Mouse (Mus musculus): ENCODE measurements at regions not wholly inside any gene's neighbourhood (a gene's known extent, or its start where the extent isn't known, plus 50 kb on each side); places are given as distances from the start of the nearest gene placed in this dataset.

GRCm38 (mm10) chr1:144309901-144310300 is 60.9 kb upstream of the Rgs1 start:
- TF ChIP-seq SMC3 (IDR thresholded peaks at IDR 0.05; ENCODE audit: low read depth, low read length), result no peak
- TF ChIP-seq CTCF (IDR thresholded peaks at IDR 0.05 in 2 of 3, conservative IDR thresholded peaks at IDR 0.05 in 1 of 3; ENCODE audit: control insufficient read depth in 1 of 3, insufficient read depth in 1 of 3, low read depth in 2 of 3, low read length in 3 of 3, poor library complexity in 1 of 3, severe bottlenecking in 1 of 3), result no peak
- no peak for TF ChIP-seq POLR2AphosphoS5 (IDR thresholded peaks at IDR 0.05; ENCODE audit: borderline replicate concordance, low read depth, low read length)
- TF ChIP-seq CHD1 (IDR thresholded peaks at IDR 0.05; ENCODE audit: low read depth, low read length), result no peak
- no peak for TF ChIP-seq POLR2A (IDR thresholded peaks at IDR 0.05; ENCODE audit: control insufficient read depth in 1 of 2, insufficient read depth in 1 of 2, low read depth in 1 of 2, low read length in 2 of 2, poor library complexity in 1 of 2)
- TF ChIP-seq CHD2 (IDR thresholded peaks at IDR 0.05; ENCODE audit: low read length), result no peak
- no peak for TF ChIP-seq MAX (IDR thresholded peaks at IDR 0.05; ENCODE audit: low read length)
- TF ChIP-seq JUND (IDR thresholded peaks at IDR 0.05; ENCODE audit: low read depth, low read length), result no peak

All from MEL (cell line).